Mouse (Mus musculus): ENCODE measurements at regions not wholly inside any gene's neighbourhood (a gene's known extent, or its start where the extent isn't known, plus 50 kb on each side); places are given as distances from the start of the nearest gene placed in this dataset.

DNA sequence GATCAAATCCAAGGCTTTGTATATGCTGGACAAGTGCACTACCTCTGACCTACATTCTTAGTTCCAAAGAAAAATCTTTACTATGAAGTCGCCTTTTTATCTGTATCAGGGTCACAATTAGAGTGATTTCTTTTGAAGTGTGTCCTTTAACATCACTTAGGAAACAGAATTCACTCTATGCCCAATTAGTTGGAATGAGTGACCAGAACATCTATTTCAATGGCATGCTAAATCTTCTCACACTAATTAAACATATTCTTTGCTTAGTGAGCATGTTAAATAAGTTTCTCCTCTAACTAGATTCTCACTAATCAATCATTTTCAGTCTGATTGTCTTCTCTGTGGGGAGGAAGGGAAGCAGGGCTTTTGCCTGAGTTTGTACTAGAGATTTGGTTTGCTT, 84.9 kb downstream of the Arl6ip6 start:
- H3K4me1 ChIP-seq (ENCODE audit: control insufficient read depth, insufficient read depth, low read length), result no peaks in the 10 kb centered on the region
- WGBS, result 55% methylated on average over 1 of the region's 1 CpGs
- no peak for ATAC-seq (replicated peaks; ENCODE audit: insufficient number of reproducible peaks, low FRiP score, low TSS enrichment, low read depth)
- no peak overlapping the region for H3K4me3 ChIP-seq (ENCODE audit: low read depth, low read length)
- no peaks in the 10 kb centered on the region for H3K9me3 ChIP-seq (replicated peaks; ENCODE audit: control insufficient read depth, low read length)
- H3K4me2 ChIP-seq (ENCODE audit: low read depth, low read length), result no peak overlapping the region
- no peaks in the 10 kb centered on the region for H3K36me3 ChIP-seq (replicated peaks; ENCODE audit: control insufficient read depth, insufficient read depth, low read depth, low read length)
- no peaks in the 10 kb centered on the region for H3K27me3 ChIP-seq (ENCODE audit: control insufficient read depth, insufficient read depth, low read length)
- H3K9ac ChIP-seq (replicated peaks; ENCODE audit: low read length), result no peak overlapping the region
- no peak for DNase-seq (ENCODE audit: low spot score)
- H3K27ac ChIP-seq (replicated peaks; ENCODE audit: low read depth, low read length), result no peak overlapping the region

GRCm38 (mm10) chr2:53301712-53302423, 110.3 kb downstream of the Arl6ip6 start:
- H3K9me3 ChIP-seq (replicated peaks; ENCODE audit: control insufficient read depth, low read length), result no peaks in the 10 kb centered on the region
- H3K36me3 ChIP-seq (replicated peaks; ENCODE audit: control insufficient read depth, insufficient read depth, low read depth, low read length), result no peaks in the 10 kb centered on the region
- DNase-seq (ENCODE audit: low spot score) (no peak), ATAC-seq (replicated peaks; ENCODE audit: insufficient number of reproducible peaks, low FRiP score, low TSS enrichment, low read depth) (no peak)
- 86% methylated on average over 2 of the region's 2 CpGs for WGBS
- H3K4me3 ChIP-seq (ENCODE audit: low read depth, low read length), result no peak overlapping the region
- H3K9ac ChIP-seq (replicated peaks; ENCODE audit: low read length), result no peak overlapping the region
- H3K4me1 ChIP-seq (ENCODE audit: control insufficient read depth, insufficient read depth, low read length), result no peaks in the 10 kb centered on the region
- H3K27ac ChIP-seq (replicated peaks; ENCODE audit: low read depth, low read length), result no peak overlapping the region
- H3K27me3 ChIP-seq (ENCODE audit: control insufficient read depth, insufficient read depth, low read length), result no peaks in the 10 kb centered on the region
- no peak overlapping the region for H3K4me2 ChIP-seq (ENCODE audit: low read depth, low read length)

- Histone ChIP-seq H3K4me1 (ENCODE audit: control insufficient read depth, insufficient read depth, low read length) (no peaks in the 10 kb centered on the region), H3K27me3 (ENCODE audit: control insufficient read depth, insufficient read depth, low read length) (no peaks in the 10 kb centered on the region), H3K36me3 (replicated peaks; ENCODE audit: control insufficient read depth, insufficient read depth, low read depth, low read length) (no peaks in the 10 kb centered on the region), H3K4me3 (ENCODE audit: low read depth, low read length) (no peak overlapping the region), H3K9me3 (replicated peaks; ENCODE audit: control insufficient read depth, low read length) (no peaks in the 10 kb centered on the region), H3K4me2 (ENCODE audit: low read depth, low read length) (no peak overlapping the region), H3K9ac (replicated peaks; ENCODE audit: low read length) (no peak overlapping the region), H3K27ac (replicated peaks; ENCODE audit: low read depth, low read length) (no peak overlapping the region)
- DNase-seq (ENCODE audit: low spot score) (peak; percentile 70), ATAC-seq (replicated peaks; ENCODE audit: insufficient number of reproducible peaks, low FRiP score, low TSS enrichment, low read depth) (peak; percentile 62; the same call in 1 of the 2 replicates)
- 29% methylated on average over 6 of the region's 6 CpGs for WGBS
Observed at GRCm38 (mm10) chr2:53330680-53331079, 139.2 kb downstream of the Arl6ip6 start.

- no peak for ATAC-seq (replicated peaks; ENCODE audit: insufficient number of reproducible peaks, low FRiP score, low TSS enrichment, low read depth)
- 51% methylated on average over 2 of the region's 2 CpGs for WGBS
- no peak overlapping the region for H3K9ac ChIP-seq (replicated peaks; ENCODE audit: low read length)
Observed at GRCm38 (mm10) chr2:53359026-53359425, 167.5 kb downstream of the Arl6ip6 start.

GRCm38 (mm10) chr2:53382348-53382747, 190.8 kb downstream of the Arl6ip6 start:
- DNase-seq (ENCODE audit: low spot score) (peak; percentile 18), ATAC-seq (replicated peaks; ENCODE audit: insufficient number of reproducible peaks, low FRiP score, low TSS enrichment, low read depth) (no peak)
- H3K27me3 ChIP-seq (ENCODE audit: control insufficient read depth, insufficient read depth, low read length), result no peaks in the 10 kb centered on the region
- no peaks in the 10 kb centered on the region for H3K9me3 ChIP-seq (replicated peaks; ENCODE audit: control insufficient read depth, low read length)
- H3K9ac ChIP-seq (replicated peaks; ENCODE audit: low read length), result no peak overlapping the region
- H3K4me1 ChIP-seq (ENCODE audit: control insufficient read depth, insufficient read depth, low read length), result no peaks in the 10 kb centered on the region
- no peak overlapping the region for H3K4me3 ChIP-seq (ENCODE audit: low read depth, low read length)
- H3K27ac ChIP-seq (replicated peaks; ENCODE audit: low read depth, low read length), result no peak overlapping the region
- no peaks in the 10 kb centered on the region for H3K36me3 ChIP-seq (replicated peaks; ENCODE audit: control insufficient read depth, insufficient read depth, low read depth, low read length)
- WGBS, result 19% methylated on average over 1 of the region's 1 CpGs
- no peak overlapping the region for H3K4me2 ChIP-seq (ENCODE audit: low read depth, low read length)

More at GRCm38 (mm10) chr2:53359026-53359425, 167.5 kb downstream of the Arl6ip6 start:
- H3K27ac ChIP-seq (replicated peaks; ENCODE audit: low read depth, low read length), result no peak overlapping the region
- H3K4me3 ChIP-seq (ENCODE audit: low read depth, low read length), result no peak overlapping the region
- no peak overlapping the region for H3K4me2 ChIP-seq (ENCODE audit: low read depth, low read length)
- DNase-seq (ENCODE audit: low spot score), result peak; percentile 2
- H3K27me3 ChIP-seq (ENCODE audit: control insufficient read depth, insufficient read depth, low read length), result no peaks in the 10 kb centered on the region
- no peaks in the 10 kb centered on the region for H3K4me1 ChIP-seq (ENCODE audit: control insufficient read depth, insufficient read depth, low read length)
- no peaks in the 10 kb centered on the region for H3K9me3 ChIP-seq (replicated peaks; ENCODE audit: control insufficient read depth, low read length)
- no peaks in the 10 kb centered on the region for H3K36me3 ChIP-seq (replicated peaks; ENCODE audit: control insufficient read depth, insufficient read depth, low read depth, low read length)

DNA sequence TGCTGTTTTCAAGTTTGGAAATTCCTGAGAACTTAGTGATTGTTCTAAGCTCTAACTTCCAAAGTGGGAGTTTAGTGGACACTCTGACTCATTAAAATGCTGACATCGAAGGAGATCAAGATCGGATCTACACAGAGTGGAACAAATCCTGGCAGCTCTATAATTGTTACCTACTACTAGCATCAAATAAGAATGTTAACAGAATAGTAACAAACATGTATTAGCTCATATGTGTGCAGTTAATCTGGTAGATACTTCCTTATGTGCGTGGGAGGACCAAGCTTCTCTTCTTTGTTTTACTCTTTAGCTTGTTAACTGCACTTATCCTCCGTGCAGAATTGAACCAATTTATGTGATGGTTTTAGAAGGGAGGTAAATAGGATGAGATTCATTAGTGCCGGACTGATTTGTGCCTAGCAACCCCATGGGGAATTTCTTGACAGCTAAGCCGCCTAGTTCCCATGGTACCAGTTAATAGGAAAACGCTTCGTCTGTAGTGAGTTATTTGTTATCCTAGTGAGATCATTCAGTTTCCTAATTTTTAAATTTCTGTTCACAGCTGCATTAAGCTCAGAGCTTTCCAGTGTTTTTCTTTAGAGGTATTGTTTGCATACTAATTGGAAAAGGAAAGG, 193.1 kb downstream of the Arl6ip6 start:
- Histone ChIP-seq H3K9me3 (replicated peaks; ENCODE audit: control insufficient read depth, low read length) (no peaks in the 10 kb centered on the region), H3K27me3 (ENCODE audit: control insufficient read depth, insufficient read depth, low read length) (no peaks in the 10 kb centered on the region), H3K4me1 (ENCODE audit: control insufficient read depth, insufficient read depth, low read length) (no peaks in the 10 kb centered on the region), H3K9ac (replicated peaks; ENCODE audit: low read length) (no peak overlapping the region), H3K36me3 (replicated peaks; ENCODE audit: control insufficient read depth, insufficient read depth, low read depth, low read length) (no peaks in the 10 kb centered on the region), H3K27ac (replicated peaks; ENCODE audit: low read depth, low read length) (no peak overlapping the region), H3K4me2 (ENCODE audit: low read depth, low read length) (no peak overlapping the region), H3K4me3 (ENCODE audit: low read depth, low read length) (no peak overlapping the region)
- ATAC-seq (replicated peaks; ENCODE audit: insufficient number of reproducible peaks, low FRiP score, low TSS enrichment, low read depth) (no peak), DNase-seq (ENCODE audit: low spot score) (peak; percentile 2)
- WGBS, result 62% methylated on average over 8 of the region's 8 CpGs

GRCm38 (mm10) chr2:53388652-53389051, 197.1 kb downstream of the Arl6ip6 start:
- H3K9me3 ChIP-seq (replicated peaks; ENCODE audit: control insufficient read depth, low read length), result no peaks in the 10 kb centered on the region
- DNase-seq (ENCODE audit: low spot score) (no peak), ATAC-seq (replicated peaks; ENCODE audit: insufficient number of reproducible peaks, low FRiP score, low TSS enrichment, low read depth) (peak; percentile 56; the same call in 1 of the 2 replicates)
- no peak overlapping the region for H3K4me2 ChIP-seq (ENCODE audit: low read depth, low read length)
- no peak overlapping the region for H3K27ac ChIP-seq (replicated peaks; ENCODE audit: low read depth, low read length)
- no peaks in the 10 kb centered on the region for H3K36me3 ChIP-seq (replicated peaks; ENCODE audit: control insufficient read depth, insufficient read depth, low read depth, low read length)
- no peaks in the 10 kb centered on the region for H3K4me1 ChIP-seq (ENCODE audit: control insufficient read depth, insufficient read depth, low read length)
- no peaks in the 10 kb centered on the region for H3K27me3 ChIP-seq (ENCODE audit: control insufficient read depth, insufficient read depth, low read length)
- WGBS, result 98% methylated on average over 3 of the region's 3 CpGs
- no peak overlapping the region for H3K4me3 ChIP-seq (ENCODE audit: low read depth, low read length)
- no peak overlapping the region for H3K9ac ChIP-seq (replicated peaks; ENCODE audit: low read length)

DNA sequence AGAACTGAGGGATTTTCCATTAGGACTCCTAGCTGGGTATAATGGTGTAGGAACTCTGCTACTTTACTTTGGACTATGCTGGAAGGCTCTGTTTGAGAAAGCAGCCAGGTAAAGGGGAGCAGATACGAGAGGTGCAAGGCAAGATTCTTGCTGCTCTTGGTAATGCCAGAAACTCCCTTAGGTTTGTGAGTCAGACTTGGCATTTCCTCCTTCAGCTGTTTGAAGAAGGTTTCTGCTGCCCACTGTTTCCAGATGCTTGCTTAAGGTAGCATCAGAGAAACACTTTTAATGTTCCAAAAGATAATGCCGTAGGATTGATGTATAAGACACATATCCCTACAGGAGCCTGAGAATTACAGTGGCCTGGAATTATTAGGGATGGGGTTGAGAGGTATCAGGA, 222.9 kb downstream of the Arl6ip6 start:
- Histone ChIP-seq H3K9me3 (replicated peaks; ENCODE audit: control insufficient read depth, low read length) (no peaks in the 10 kb centered on the region), H3K4me1 (ENCODE audit: control insufficient read depth, insufficient read depth, low read length) (no peaks in the 10 kb centered on the region), H3K27ac (replicated peaks; ENCODE audit: low read depth, low read length) (no peak overlapping the region), H3K4me2 (ENCODE audit: low read depth, low read length) (no peak overlapping the region), H3K9ac (replicated peaks; ENCODE audit: low read length) (no peak overlapping the region), H3K36me3 (replicated peaks; ENCODE audit: control insufficient read depth, insufficient read depth, low read depth, low read length) (no peaks in the 10 kb centered on the region), H3K27me3 (ENCODE audit: control insufficient read depth, insufficient read depth, low read length) (no peaks in the 10 kb centered on the region), H3K4me3 (ENCODE audit: low read depth, low read length) (no peak overlapping the region)
- DNase-seq (ENCODE audit: low spot score), result no peak
- 90% methylated on average over 2 of the region's 2 CpGs for WGBS
- ATAC-seq (replicated peaks; ENCODE audit: insufficient number of reproducible peaks, low FRiP score, low TSS enrichment, low read depth), result no peak
